Mouse (Mus musculus) hematopoietic stem cell, adult 5-6 weeks (primary cell): ENCODE measurements at regions not wholly inside any gene's neighbourhood (a gene's known extent, or its start where the extent isn't known, plus 50 kb on each side); places are given as distances from the start of the nearest gene placed in this dataset.

Experiments used
- ATAC-seq, 2 experiments: fragments of 125-278 bp in 1 of 2; replicated peaks in 1 of 2; 2 replicates each; pipeline ENCODE4 v1.8.0; 2016 to 2017; ENCODE audit warnings: inconsistent platforms in 2 of 2, mild to moderate bottlenecking in 2 of 2, moderate number of reproducible peaks in 2 of 2, low read depth in 1 of 2, moderate TSS enrichment in 1 of 2; ENCODE audit not compliant: low FRiP score in 2 of 2, poor library complexity in 2 of 2, severe bottlenecking in 2 of 2, insufficient read depth in 1 of 2, low TSS enrichment in 1 of 2

- ATAC-seq = no peak
Observed at GRCm38 (mm10) chr13:5444759-5445478, 416.4 kb upstream of the Klf6 start.

GRCm38 (mm10) chr13:5448601-5449000, 412.7 kb upstream of the Klf6 start:
- no peak for ATAC-seq

- no peak for ATAC-seq
Observed at GRCm38 (mm10) chr13:5480779-5481178, 380.5 kb upstream of the Klf6 start.

GRCm38 (mm10) chr13:5492266-5492665, 369.0 kb upstream of the Klf6 start:
- ATAC-seq = no peak

- ATAC-seq = no peak
Observed at GRCm38 (mm10) chr13:5497535-5497934, 363.7 kb upstream of the Klf6 start.

GRCm38 (mm10) chr13:5511784-5512183, 349.5 kb upstream of the Klf6 start:
- ATAC-seq = peak; percentile 94 to 98

- no peak for ATAC-seq
Observed at GRCm38 (mm10) chr13:5515552-5515951, 345.7 kb upstream of the Klf6 start.

- ATAC-seq = no peak
Observed at GRCm38 (mm10) chr13:5516088-5516487, 345.2 kb upstream of the Klf6 start.

GRCm38 (mm10) chr13:5519181-5519580, 342.1 kb upstream of the Klf6 start:
- no peak for ATAC-seq

- no peak for ATAC-seq
Observed at GRCm38 (mm10) chr13:5519600-5519999, 341.7 kb upstream of the Klf6 start.

GRCm38 (mm10) chr13:5527400-5527799, 333.9 kb upstream of the Klf6 start:
- ATAC-seq = no peak

GRCm38 (mm10) chr13:5540321-5540720, 321.0 kb upstream of the Klf6 start:
- ATAC-seq = no peak

GRCm38 (mm10) chr13:5545521-5545920, 315.8 kb upstream of the Klf6 start:
- no peak for ATAC-seq

- ATAC-seq = no peak
Observed at GRCm38 (mm10) chr13:5546011-5546410, 315.3 kb upstream of the Klf6 start.

GRCm38 (mm10) chr13:5546937-5547336, 314.3 kb upstream of the Klf6 start:
- ATAC-seq = no peak

GRCm38 (mm10) chr13:5548768-5549167, 312.5 kb upstream of the Klf6 start:
- no peak for ATAC-seq

GRCm38 (mm10) chr13:5549175-5549574, 312.1 kb upstream of the Klf6 start:
- no peak for ATAC-seq

- ATAC-seq = no peak
Observed at GRCm38 (mm10) chr13:5549747-5550146, 311.5 kb upstream of the Klf6 start.

- no peak for ATAC-seq
Observed at GRCm38 (mm10) chr13:5550354-5550753, 310.9 kb upstream of the Klf6 start.
